Mouse (Mus musculus) liver, embryonic 16.5 days (tissue): ENCODE data around the gene Cadm1. TPM values are rescaled to one million over a fixed set of nuclear protein-coding genes. Genes with fewer than 3 reads are reported as not detected.
A peak's percentile ranks its signal among the peaks of the same experiment; 100 is the strongest.

Source experiments
- ATAC-seq: fragments of 200-750 bp; cut with Nextera tagmentation; 2 replicates; pipeline ENCODE4 v1.8.0; 2017; ENCODE audit warnings: low read depth, mild to moderate bottlenecking, moderate number of reproducible peaks, moderate library complexity
- H3K27ac ChIP-seq: fragments of 300-500 bp; sonication (generic); 2 replicates; pipeline ENCODE4 v1.5.1; 2014; ENCODE audit warnings: mild to moderate bottlenecking, low read length
- H3K27me3 ChIP-seq: fragments of 300-500 bp; sonication (generic); 2 replicates; pipeline ENCODE4 v1.6.1; 2014; ENCODE audit warnings: low read depth, low read length, mixed read lengths; ENCODE audit not compliant: control insufficient read depth, insufficient read depth
- H3K36me3 ChIP-seq: fragments of 300-500 bp; sonication (generic); 2 replicates; pipeline ENCODE4 v1.6.1; 2014; ENCODE audit warnings: mild to moderate bottlenecking; ENCODE audit not compliant: control insufficient read depth, insufficient read depth
- H3K4me1 ChIP-seq: fragments of 300-500 bp; sonication (generic); 2 replicates; pipeline ENCODE4 v1.6.1; 2014; ENCODE audit warnings: low read depth, low read length, mixed read lengths; ENCODE audit not compliant: control insufficient read depth
- H3K4me2 ChIP-seq: fragments of 300-500 bp; sonication (generic); 2 replicates; pipeline ENCODE4 v1.6.1; 2014; ENCODE audit warnings: low read depth, low read length, mixed read lengths
- H3K4me3 ChIP-seq: fragments of 300-500 bp; sonication (generic); 2 replicates; pipeline ENCODE4 v1.5.1; 2014; ENCODE audit warnings: low read depth, mild to moderate bottlenecking, low read length
- H3K9ac ChIP-seq: fragments of 300-500 bp; sonication (generic); 2 replicates; pipeline ENCODE4 v1.6.1; 2014; ENCODE audit warnings: low read depth, low read length
- H3K9me3 ChIP-seq: fragments of 300-500 bp; sonication (generic); replicated peaks from 2 replicates; pipeline ENCODE4 v1.6.1; 2016; ENCODE audit warnings: low read length; ENCODE audit not compliant: control insufficient read depth
- WGBS: fragments of 180-500 bp; shearing (Covaris S2); extraction: QIAGEN DNeasy Blood & Tissue Kit; methylation state at CpG from one replicate; pipeline ENCODE4 v1.1.7; 2014; ENCODE audit not compliant: insufficient replicate concordance; 5-methylcytosine and 5-hydroxymethylcytosine counted together
- polyA plus RNA-seq: library from polyadenylated mRNA; unstranded; fragments of >200 nt; fragmentation: Nextera tagmentation; extraction: Ambion mirVana; gene quantifications from 2 replicates; pipeline ENCODE4 v1.2.1, GENCODE M21; 2015

Cadm1 gene
- polyA plus RNA-seq, 1 experiment from 2014 or later, result 8.3 TPM

DNA sequence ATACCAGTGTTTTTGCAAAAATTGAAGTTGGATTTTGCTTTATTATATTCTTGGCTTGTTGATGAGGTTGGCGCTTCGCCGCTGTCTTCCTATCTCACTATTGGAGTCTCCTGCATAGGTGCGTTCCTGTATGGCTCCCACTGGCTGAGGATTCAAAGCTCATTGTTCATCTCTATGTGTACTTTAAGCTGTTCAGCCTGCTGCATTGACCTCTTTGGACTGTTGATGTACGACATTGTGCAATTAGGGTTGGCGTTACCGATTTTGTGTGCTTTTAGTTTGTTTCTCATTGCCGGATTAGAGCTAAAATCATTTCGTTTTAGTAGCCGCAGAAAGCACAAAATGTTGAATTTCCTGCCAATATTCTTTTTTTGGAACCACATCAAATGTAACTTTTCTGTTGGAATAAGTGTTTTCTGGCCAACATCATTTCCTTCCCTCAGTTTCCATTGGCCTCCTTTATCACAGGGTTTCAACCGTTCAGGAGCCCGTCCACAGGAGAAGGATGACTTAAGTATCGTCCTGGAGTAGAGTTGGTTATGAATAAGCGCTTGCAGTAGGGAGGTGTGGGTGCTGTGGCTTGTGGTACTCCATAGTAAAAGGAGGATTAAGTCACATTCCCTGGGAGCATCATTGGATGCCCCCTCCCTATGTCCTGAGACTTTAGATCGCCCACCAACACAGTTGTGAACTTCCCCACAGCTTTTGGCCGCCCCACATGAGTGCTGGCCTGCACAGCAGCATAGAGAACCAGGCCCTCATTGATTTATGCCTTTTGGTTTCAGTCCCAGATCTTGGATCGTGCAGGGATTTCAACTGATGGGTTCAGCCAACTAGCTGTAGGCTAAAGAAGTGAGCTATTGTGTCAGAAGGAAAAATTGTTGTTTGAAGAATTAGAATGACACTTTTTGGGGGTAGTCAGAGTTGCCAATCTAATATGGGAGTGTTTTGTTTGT lies 94.9 kb downstream of the Cadm1 start:
- peak overlapping the region; percentile 79 for H3K27ac ChIP-seq
- no peaks in the 10 kb centered on the region; the same call in none of the 2 replicates for H3K4me1 ChIP-seq
- ATAC-seq, result peak; percentile 83
- no peak overlapping the region for H3K9ac ChIP-seq
- H3K9me3 ChIP-seq, result no peaks in the 10 kb centered on the region
- WGBS, result 60% methylated on average over 17 of the region's 17 CpGs
- H3K27me3 ChIP-seq, result no peaks in the 10 kb centered on the region
- no peaks in the 10 kb centered on the region for H3K36me3 ChIP-seq
- no peak overlapping the region for H3K4me3 ChIP-seq
- H3K4me2 ChIP-seq, result 0 out of 2 replicates have a peak overlapping the region, but pooled peaks have one; percentile 17

DNA sequence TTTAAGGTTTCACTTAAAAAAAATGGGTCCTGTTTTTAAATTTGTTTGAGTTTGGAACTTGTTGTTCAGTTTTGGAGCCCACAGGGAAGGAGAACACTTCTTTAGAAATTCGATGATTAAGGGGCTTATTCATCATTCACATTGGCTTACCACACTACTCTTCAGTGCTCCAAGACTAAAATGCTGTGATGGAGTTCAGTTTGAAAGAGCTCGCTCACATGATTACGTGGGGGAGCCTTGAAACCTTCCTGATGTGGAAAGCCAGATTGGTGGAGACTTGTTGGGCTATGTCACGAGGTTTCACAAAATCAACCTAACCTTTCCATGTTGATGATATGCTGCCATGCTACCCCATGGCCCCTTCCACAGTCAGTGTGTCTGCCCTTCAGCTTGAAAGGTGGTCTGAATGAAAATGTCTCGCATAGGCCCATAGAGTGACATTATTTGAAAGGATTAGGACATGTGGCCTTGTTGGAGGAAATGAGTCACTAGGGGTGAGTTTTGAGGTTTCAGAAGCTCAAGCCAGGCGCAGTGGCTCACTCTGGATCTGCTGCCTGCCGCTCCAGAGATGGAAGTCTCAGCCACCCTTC lies 95.7 kb downstream of the Cadm1 start:
- Histone ChIP-seq H3K4me3 (no peak overlapping the region), H3K9ac (no peak overlapping the region), H3K27ac (peak overlapping the region; percentile 37), H3K4me1 (no peaks in the 10 kb centered on the region; the same call in none of the 2 replicates), H3K9me3 (no peaks in the 10 kb centered on the region), H3K36me3 (no peaks in the 10 kb centered on the region), H3K27me3 (no peaks in the 10 kb centered on the region), H3K4me2 (no peak overlapping the region)
- 58% methylated on average over 7 of the region's 7 CpGs for WGBS
- no peak for ATAC-seq

DNA sequence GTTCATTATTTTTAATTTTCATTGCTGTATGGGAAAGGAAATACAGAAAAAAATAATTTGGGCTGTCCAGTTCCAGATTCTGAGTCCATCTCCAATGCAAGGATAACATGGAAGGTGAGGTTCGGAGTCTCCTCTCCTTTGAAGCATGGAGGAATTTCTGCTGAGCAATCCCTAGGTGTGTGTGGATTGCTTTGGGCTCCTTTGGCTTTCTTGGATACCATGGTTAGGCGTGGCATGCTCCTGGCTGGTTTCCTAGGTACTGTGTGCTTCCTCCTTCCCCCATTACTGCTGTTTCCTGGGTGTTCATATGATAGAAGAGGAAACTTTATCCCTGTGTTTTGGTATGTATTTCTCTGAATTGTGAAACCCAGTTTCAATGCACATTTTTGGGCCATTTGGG lies 98.0 kb downstream of the Cadm1 start:
- ATAC-seq, result no peak
- WGBS, result 47% methylated on average over 2 of the region's 2 CpGs
- Histone ChIP-seq H3K27ac (no peak overlapping the region), H3K4me2 (no peak overlapping the region), H3K36me3 (no peaks in the 10 kb centered on the region), H3K4me1 (no peaks in the 10 kb centered on the region; the same call in none of the 2 replicates), H3K9me3 (no peaks in the 10 kb centered on the region), H3K4me3 (no peak overlapping the region), H3K9ac (no peak overlapping the region), H3K27me3 (no peaks in the 10 kb centered on the region)

DNA sequence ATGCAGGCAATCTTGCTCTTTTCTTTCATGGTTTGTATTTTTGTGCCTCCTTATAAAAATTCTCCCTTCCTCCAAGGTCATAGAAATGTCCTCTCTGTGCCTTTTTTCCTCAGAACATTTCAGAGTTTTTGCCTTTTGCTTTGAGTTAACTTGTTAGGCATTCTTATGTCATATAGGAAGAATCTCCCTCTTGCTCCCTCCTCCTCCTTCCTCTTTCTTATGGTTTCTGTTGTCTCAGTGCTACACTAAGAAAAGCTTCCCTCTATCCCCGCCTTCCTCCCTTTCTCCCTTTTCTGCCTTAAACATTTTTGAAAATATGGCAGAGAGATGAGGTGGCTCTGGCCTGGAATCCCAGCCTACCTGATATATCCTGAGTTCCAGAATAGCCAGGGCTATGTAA lies 98.6 kb downstream of the Cadm1 start:
- no peaks in the 10 kb centered on the region for H3K9me3 ChIP-seq
- H3K36me3 ChIP-seq, result no peaks in the 10 kb centered on the region
- ATAC-seq, result no peak
- H3K4me2 ChIP-seq, result no peak overlapping the region
- no peak overlapping the region for H3K4me3 ChIP-seq
- 38% methylated on average over 1 of the region's 1 CpGs for WGBS
- H3K27me3 ChIP-seq, result no peaks in the 10 kb centered on the region
- no peak overlapping the region for H3K27ac ChIP-seq
- H3K9ac ChIP-seq, result no peak overlapping the region
- H3K4me1 ChIP-seq, result no peaks in the 10 kb centered on the region; the same call in none of the 2 replicates

DNA sequence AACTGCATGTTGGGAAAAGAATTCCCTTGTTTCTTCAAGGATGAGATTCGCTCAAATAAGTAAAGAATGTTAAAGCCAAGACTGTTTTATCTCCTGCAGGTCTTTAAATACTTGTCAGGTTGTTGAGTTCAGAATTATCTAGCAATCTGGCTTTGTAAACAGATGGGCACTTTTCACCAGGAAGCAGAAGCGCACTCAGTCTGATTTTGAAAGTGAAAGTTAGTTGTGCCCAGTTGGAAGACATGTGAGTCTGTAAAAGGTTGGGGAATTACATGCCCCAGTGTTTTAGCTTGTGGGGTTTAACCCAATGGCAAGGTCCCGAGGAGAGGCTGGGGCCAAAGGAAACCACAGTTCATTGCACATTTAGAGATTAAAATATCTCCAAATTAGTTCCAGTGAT lies 104.7 kb downstream of the Cadm1 start:
- no peak overlapping the region for H3K4me3 ChIP-seq
- no peak for ATAC-seq
- 28% methylated on average over 3 of the region's 3 CpGs for WGBS
- no peak overlapping the region for H3K4me2 ChIP-seq
- H3K9ac ChIP-seq, result no peak overlapping the region
- H3K4me1 ChIP-seq, result no peaks in the 10 kb centered on the region
- H3K27ac ChIP-seq, result no peak overlapping the region
- no peaks in the 10 kb centered on the region for H3K36me3 ChIP-seq
- no peaks in the 10 kb centered on the region for H3K9me3 ChIP-seq
- H3K27me3 ChIP-seq, result no peaks in the 10 kb centered on the region

DNA sequence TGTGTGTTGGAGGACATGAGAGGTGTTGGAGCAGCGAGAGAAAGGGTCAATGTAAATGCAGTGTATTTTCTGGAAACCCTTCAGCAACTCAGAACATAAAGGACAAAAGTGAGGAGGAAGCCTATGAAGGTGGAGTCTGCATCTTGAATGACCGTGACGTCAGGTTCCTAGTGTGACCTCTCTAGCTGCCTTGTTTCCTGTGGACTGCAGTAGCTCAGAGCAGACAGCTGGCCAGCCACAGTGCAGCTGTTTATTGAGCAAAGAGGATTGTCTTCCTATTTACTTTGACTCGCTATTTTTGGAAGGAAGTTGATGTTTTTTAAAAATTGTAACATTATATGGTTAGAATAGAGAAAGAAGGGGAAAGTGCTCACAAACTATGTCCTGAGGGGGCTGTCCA lies 112.7 kb downstream of the Cadm1 start:
- no peaks in the 10 kb centered on the region for H3K9me3 ChIP-seq
- H3K4me1 ChIP-seq, result no peaks in the 10 kb centered on the region
- no peak overlapping the region for H3K4me2 ChIP-seq
- no peaks in the 10 kb centered on the region for H3K36me3 ChIP-seq
- no peak overlapping the region for H3K27ac ChIP-seq
- no peaks in the 10 kb centered on the region for H3K27me3 ChIP-seq
- no peak for ATAC-seq
- H3K4me3 ChIP-seq, result no peak overlapping the region
- H3K9ac ChIP-seq, result no peak overlapping the region
- WGBS, result 30% methylated on average over 4 of the region's 4 CpGs

DNA sequence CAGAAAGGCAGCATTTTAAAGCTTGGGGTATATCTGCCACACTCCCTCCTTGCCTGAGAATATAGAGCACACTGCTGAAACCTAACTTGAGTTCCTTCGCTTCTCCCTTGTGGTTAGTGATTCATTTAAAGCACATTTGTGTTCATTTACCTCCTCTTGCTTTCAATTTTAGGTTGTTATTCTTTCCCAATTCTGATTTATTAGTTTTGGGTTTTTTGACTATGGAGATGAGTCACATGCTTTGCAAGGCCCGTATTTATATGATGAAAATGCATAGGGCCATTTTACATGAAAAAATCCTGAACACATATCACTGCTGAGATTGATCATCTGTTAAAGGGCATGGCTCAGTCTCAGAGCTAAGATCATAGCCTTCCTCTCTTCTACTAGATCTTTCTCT lies 115.1 kb downstream of the Cadm1 start:
- no peaks in the 10 kb centered on the region for H3K27me3 ChIP-seq
- WGBS, result 53% methylated on average over 2 of the region's 2 CpGs

DNA sequence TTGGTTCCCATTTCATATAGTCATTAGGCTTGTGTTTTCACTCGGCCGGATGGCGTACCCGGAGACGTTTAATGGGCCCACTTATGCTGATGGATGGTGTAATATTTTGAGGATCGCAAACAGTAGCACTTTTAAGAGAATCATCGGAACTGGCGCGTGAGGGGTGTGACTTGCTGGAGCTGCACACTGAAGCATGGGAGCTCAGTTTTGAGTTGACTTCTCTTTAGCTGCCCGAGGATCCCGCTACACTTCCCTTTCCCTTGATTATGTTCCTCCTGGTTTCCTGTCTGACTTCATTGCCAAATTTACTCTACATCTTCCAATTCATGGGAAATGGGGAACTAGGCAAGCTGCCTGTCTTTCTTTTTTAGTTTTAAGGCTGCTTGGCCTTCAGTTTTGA lies 121.5 kb downstream of the Cadm1 start:
- no peaks in the 10 kb centered on the region for H3K36me3 ChIP-seq
- no peak overlapping the region for H3K9ac ChIP-seq
- no peaks in the 10 kb centered on the region for H3K4me1 ChIP-seq
- H3K27ac ChIP-seq, result no peak overlapping the region
- no peaks in the 10 kb centered on the region for H3K27me3 ChIP-seq
- no peak for ATAC-seq
- 62% methylated on average over 11 of the region's 11 CpGs for WGBS
- no peak overlapping the region for H3K4me3 ChIP-seq
- no peak overlapping the region for H3K4me2 ChIP-seq
- no peaks in the 10 kb centered on the region for H3K9me3 ChIP-seq

More for the DNA sequence above, 115.1 kb downstream of the Cadm1 start:
- Histone ChIP-seq H3K36me3 (no peaks in the 10 kb centered on the region), H3K9me3 (no peaks in the 10 kb centered on the region), H3K4me1 (no peaks in the 10 kb centered on the region), H3K4me2 (no peak overlapping the region), H3K27ac (no peak overlapping the region), H3K9ac (no peak overlapping the region), H3K4me3 (no peak overlapping the region)
- no peak for ATAC-seq

DNA sequence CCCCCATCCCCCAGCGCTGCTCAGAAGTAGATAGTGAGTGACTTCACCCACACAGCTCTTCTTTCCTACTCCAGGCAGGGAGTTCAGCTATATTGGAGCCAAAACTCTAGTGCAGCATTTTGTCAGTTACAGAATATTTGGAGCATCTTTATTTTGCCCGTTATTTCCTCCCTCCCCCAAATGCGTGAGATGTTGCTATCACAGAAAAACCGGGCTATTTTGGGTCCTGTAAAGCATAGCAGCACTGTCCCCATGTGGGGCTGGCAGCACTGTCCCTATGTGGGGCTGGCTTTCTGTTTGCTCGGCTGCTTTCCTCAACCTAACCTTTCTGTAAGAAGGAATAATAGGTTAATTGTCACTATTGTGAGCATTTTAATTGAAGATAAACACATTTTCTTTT lies 122.2 kb downstream of the Cadm1 start:
- H3K27ac ChIP-seq, result no peak overlapping the region
- H3K4me2 ChIP-seq, result no peak overlapping the region
- WGBS, result 59% methylated on average over 5 of the region's 5 CpGs
- no peak overlapping the region for H3K9ac ChIP-seq
- H3K27me3 ChIP-seq, result no peaks in the 10 kb centered on the region
- no peaks in the 10 kb centered on the region for H3K4me1 ChIP-seq
- H3K4me3 ChIP-seq, result no peak overlapping the region
- ATAC-seq, result no peak
- no peaks in the 10 kb centered on the region for H3K36me3 ChIP-seq
- H3K9me3 ChIP-seq, result no peaks in the 10 kb centered on the region
